Mouse (Mus musculus) layer of hippocampus, adult 6 months (tissue): Measurements from ENCODE around the gene Gm12166. TPM values are rescaled to one million over a fixed set of nuclear protein-coding genes. Genes with fewer than 3 reads are reported as not detected.

ENCODE experiments used
- long read RNA-seq, 2 experiments: library from polyadenylated mRNA; unstranded; transcript quantifications; one replicate each; pipeline ENCODE4 v2.0.0; 2019 to 2020
- microRNA-seq: library from miRNA; unstranded; fragments of <30 nt; microRNA quantifications from one replicate; pipeline ENCODE4 v1.2.0, GENCODE M21; 2020
- polyA plus RNA-seq: library from polyadenylated mRNA; unstranded; fragments of <200 nt; fragmentation: Nextera tagmentation; gene quantifications from 2 replicates; pipeline ENCODE4 v1.2.3, GENCODE M21; 2021

Gm12166 gene
- 13.5 and 14.5 TPM in 2 replicates for polyA plus RNA-seq
- long read RNA-seq, experiment 1, transcript Gm12166-201 (1 exons, 958 nt): major isoform, 7 of 7 reads
- long read RNA-seq, experiment 1, partial matches to known transcripts: 0 of 7 reads
- long read RNA-seq, experiment 1, other reads (novel, unspliced or antisense): 0 of 7 reads
- long read RNA-seq, experiment 2, partial matches to known transcripts: 0 of 2 reads
- long read RNA-seq, experiment 2, other reads (novel, unspliced or antisense): 1 of 2 reads

GRCm38 (mm10) chr11:46052105-46052659 is at the start of gene Gm12166:
Gm12166 (minus strand) TSS chr11:46052321.

GRCm38 (mm10) chr11:46055896-46056769 is 4.0 kb upstream of the Gm12166 start, which contains the start of gene Adam19:
Adam19 (plus strand) TSS chr11:46055992.

Small RNAs within 50 kb of the gene (microRNA-seq; reads per million reads assigned to microRNA genes)
- not detected for gene Mir8100

Other genes starting within 250 kb of the Gm12166 start
- 8.1 and 8.4 TPM in 2 replicates for gene Clint1, start 200.3 kb downstream of the Gm12166 start, polyA plus RNA-seq
- gene Lsm11, start 107.4 kb downstream of the Gm12166 start, polyA plus RNA-seq: 2.6 and 2.9 TPM in 2 replicates
- 7.9 and 13.0 TPM in 2 replicates for gene Thg1l, start 96.8 kb downstream of the Gm12166 start, polyA plus RNA-seq
- not detected in 2 replicates for gene Sox30, start 72.0 kb downstream of the Gm12166 start, polyA plus RNA-seq
- gene Adam19, start 3.7 kb upstream of the Gm12166 start, polyA plus RNA-seq: 0.90 and 1.0 TPM in 2 replicates
- gene Nipal4, start 114.2 kb upstream of the Gm12166 start, polyA plus RNA-seq: 3.0 and 3.5 TPM in 2 replicates
- 3.1 and 4.0 TPM in 2 replicates for gene Fndc9, start 183.2 kb upstream of the Gm12166 start, polyA plus RNA-seq